Mouse (Mus musculus) spleen, embryonic (tissue): ENCODE results near the gene Spon1.

Experiments used
- CTCF ChIA-PET: fragments of 350-600 bp; sonication (Branson Sonifier 250); formaldehyde crosslinking; loops from one replicate; lab custom pipeline; 2022; lab: Charles Lee

Gene Spon1

DNA sequence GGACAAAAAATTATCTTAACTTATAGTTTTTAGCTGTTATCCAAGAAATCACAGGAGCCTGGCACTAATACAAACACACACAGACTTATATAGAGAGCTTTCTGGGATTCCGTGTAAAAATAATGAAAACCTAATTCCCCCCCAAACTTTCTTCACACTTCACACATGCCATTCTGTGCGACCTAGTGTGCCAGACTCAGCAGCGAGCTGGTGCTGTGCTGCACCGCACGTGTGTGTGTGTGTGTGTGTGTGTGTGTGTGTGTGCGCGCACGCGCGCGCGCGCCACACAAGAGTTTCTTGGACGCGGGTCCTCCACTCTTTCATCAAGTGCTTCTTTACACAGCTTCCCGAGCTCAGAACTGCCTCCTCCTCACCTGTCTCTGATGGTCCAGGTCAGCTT, 292.4 kb downstream of the Spon1 start:
- CTCF ChIA-PET = no interaction called here

DNA sequence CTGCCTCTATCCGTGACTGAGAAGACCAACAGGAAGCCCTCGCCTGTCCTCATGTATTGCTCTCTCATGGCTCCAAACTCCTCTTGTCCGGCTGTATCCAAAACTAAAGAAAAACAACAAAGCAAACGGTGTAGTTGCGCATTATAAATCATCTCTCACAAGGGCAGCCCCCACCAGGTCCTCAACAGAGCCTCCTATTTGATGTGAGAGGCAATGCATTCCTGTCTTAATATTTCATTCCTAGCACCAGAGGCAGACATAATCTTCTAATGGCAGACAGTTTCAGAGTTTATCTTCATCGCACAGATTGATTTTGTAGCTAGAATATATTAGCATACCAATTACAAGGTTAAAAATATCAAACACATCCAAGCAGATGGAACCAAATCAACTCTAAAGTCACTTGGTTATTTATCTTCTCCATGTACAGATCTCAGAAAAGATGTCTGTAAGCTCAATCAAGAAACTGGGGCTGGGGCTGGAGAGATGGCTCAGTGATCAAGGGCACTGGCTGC, 293.2 kb downstream of the Spon1 start:
- CTCF ChIA-PET = no interaction called here

DNA sequence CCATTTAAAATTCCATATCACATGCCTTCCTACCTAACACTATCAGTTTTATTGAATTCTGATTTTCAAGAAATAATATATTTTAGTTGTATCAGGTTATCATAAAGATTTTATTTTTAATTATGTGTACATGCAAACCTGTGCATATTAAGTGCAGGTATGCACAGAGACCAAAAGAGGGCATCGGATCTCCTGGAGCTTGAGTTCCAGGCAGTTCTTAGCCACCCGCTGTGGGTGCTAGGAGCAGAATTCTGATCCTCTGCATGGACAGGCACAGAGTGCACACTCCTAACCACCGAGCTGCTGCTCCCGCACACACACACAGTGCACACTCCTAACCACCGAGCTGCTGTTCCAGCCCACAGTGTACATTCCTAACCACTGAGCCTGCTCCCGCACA, 294.6 kb downstream of the Spon1 start:
- CTCF ChIA-PET = no interaction called here

DNA sequence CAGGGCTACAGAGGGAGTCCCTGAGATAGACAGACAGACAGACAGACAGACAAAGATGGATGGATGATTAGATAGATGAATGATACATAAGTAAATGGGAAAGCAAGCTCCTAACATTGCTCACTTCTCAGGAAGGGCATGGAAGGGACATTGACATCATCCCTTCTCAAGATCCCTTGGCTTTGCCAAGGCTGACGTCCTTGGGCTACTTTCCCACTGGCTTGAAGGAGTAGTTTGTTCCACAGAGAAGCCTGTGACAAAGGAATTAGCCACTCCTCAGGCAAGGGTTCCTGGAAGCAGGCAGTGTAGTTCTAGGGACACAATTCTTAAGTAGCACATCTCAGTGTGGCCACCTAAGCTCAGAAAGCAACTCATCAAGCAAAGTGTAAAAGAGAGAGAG, 296.7 kb downstream of the Spon1 start:
- CTCF ChIA-PET = interaction anchor here (0.5 kb wide), 1 partner anchor 697 kb away, joined by 3 read pairs; no protein-coding TSS in a partner anchor

DNA sequence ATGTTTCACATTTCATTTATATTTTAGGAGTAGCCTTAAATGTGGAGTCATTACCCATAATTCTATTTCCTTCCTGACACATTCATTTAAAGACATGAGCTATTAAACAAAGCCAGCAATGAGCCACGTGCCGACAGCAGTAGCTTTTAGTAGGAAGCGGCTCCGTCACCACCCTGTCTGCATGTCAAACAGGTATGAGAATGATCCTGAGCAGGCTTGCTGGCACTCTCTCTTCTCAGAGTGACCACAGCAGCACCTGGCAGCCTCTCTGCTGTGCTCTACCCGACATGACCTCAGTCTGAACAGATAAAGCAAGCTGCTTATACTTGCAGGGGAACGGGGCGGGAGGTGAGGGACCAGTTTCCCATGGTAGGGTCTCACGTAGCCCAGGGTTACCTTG, 297.7 kb downstream of the Spon1 start:
- CTCF ChIA-PET = no interaction called here

DNA sequence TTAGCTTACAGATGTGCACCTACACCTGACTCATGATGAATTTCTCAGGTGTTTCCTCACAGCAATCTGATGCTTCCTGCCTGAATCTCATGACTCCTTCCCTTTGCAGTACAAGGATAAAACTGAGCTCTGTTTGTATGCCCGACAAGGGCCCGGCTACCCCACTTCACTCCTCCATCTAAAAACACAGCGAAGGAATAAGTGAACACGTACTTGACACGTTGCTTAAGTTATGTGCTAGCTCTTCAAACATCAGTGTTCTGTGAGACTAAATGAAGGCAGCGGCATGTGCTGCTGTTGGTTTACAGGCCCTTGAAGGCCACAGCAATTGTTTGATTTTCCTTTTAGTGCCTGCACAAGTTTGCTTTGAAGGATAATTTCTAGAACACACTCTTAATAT, 298.2 kb downstream of the Spon1 start:
- CTCF ChIA-PET = no interaction called here

DNA sequence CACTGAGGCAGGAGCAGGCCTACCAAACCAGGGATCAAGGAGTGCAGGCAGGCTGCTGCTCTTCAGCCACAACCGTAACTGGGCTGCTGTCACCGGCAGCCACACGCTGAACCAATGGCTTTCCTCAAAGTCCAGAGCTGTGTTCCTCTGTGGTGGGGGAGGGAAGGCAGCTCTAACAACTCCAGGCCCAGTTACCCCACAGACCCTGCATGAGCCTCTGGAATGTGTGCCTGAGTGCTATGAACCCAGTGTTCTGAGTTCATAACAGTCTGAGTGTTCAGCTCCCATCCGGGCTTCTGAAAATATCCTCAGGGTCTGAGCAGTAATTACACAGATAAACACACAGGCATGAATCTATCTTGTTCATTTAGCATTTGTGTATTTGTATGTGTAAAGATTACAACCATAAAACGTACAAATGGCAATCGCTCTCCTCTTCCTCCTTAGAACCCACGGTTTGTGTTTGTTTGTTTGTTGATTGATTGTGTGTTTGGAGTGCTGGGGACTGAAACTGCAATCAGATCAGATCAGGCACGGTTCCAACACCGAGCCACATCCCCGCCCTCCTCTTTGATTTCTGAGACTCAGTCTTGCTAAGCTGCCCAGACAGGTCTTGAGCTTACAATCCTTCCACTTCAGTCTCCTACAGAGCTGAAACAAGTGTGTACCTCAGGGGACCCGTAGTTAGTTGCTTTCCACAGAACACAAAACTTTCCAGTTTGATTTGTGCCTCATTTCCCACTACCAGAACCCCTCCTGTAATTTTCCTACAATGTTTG, 299.8 kb downstream of the Spon1 start:
- CTCF ChIA-PET = interaction anchor here (0.6 to 1.1 kb wide), 4 partner anchors 16 to 148 kb away, joined by 3 to 4 read pairs (median 4); no protein-coding TSS in a partner anchor

DNA sequence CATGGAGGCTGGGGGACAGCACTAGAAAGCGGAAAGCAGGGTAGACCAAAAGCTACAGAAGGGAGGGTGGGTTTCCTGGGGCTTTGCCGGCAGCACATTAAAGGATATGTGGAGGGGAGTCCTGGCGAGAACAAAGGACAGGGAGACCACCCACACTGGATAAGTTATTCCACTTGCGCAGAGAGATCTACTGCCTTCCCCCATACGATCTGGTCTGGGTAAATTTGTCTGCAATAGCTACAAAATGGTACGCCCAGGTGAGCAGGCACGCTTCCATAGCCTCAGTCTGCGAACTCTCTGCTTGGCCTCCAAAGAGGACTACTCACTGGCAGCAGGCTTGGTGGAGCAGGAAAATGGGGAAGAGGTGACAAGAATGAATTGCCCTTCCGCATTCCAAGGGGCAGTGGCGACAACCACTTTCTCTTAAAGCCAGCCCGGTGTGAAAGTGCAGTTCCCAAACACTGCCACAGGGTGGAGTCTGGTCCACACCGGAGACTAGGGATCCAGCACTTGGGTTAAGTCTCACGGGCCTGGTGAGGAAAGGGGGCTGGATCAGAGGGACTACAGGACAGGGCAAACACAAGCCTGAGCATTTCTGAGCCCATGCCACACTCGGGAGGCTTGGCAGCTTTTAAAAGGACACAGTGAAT, 300.9 kb downstream of the Spon1 start:
- CTCF ChIA-PET = interaction anchor here (0.6 to 2.3 kb wide), 7 partner anchors 11 to 591 kb away, joined by 3 to 13 read pairs (median 6); no protein-coding TSS in a partner anchor

DNA sequence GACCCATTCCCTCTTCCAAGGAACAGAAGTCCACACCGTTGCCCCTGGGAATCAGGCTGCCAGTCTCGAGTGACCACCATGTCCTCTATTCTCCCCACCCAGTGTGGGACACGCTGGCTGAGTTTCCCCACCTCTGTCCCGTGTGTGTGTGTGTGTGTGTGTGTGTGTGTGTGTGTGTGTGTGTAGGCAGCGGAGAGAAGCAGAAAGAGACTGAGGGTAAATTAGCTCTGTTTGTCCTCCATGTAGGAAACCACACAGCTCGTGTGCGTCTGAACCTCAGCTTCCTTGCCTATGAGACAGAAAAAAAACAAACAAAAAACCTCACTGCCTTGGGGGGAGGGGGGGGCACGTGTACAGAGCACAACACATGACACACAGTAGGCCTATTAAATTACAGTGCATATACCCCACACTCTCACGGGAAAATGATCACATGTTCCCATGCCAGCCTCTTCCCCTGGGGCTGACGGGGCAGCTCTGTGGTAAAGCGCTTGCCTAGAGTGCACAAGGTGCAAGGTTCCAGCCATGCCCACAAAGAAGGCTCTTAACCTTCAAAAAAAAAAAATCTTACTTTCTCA, 303.2 kb downstream of the Spon1 start:
- CTCF ChIA-PET = interaction anchor here (0.6 to 0.9 kb wide), 4 partner anchors 9 to 609 kb away, joined by 3 to 4 read pairs (median 4); no protein-coding TSS in a partner anchor

DNA sequence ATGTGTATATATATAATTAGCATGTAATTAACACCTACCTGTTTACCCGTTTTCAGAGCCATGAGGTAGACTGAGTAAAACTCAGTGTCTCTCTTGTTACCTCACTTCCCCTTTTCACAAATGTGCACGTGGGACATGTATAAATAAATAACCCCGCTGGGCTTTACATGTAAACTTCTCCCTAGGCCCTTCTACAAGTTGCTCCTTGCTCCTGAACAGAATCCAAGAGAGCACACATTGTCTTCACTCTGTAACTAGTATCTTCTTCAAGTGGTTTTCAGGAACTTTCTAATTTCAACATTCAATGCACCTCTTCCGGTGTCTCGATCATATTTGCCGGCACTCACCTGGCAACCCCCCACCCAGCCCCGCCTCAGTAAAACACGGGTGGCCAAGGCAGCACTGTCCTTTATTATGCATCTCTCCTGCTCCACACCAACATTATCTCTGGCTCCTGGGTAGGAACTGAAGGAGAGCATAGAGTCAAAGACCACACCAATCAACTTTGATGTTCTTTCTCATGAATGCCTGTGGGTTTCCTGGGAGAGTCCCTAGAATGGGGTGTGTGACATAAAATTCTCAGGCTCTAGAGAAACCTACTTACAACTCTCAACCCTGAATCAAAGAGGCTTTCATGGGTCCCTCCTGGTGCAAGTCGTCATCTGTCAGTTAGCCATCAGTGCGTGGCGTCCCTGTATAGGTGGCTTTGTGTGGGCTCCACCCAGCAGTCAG, 304.1 kb downstream of the Spon1 start:
- CTCF ChIA-PET = no interaction called here

DNA sequence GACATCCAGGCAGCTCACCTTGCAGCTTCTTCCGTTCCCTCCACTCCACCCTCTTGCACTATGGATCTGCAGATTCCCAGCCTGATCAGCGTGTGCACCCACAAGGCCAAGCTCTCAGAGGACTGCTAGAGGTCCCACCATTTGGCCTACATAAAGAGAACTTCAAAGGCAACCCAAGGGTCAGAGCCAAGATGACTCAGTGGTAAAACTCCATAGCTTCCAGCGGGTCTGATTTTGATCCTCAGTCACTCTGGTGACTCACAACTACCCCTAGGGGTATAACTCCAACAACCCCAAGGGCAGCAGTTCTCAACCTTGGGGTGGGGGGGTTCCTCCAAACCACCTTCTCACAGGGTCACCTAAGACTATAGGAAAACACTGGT, 304.7 kb downstream of the Spon1 start:
- CTCF ChIA-PET = no interaction called here

DNA sequence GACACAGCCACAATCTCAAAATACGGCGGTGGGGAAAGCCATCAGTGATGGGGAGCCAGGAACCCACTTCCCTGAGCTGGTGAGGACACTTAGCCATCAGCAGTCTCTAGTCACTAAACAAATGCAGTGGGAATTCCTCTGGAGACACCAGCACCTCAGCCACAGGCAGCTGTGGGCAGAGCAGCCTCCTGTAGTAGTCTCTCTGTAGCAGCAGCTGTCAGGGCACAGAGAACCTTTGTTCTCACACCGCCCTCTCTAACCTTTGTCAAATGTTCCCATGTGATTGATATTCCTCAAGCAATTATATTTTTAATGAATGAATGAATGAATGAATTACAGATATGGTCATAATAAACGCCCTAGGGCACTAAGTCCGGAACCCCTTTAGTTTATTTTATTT, 305.6 kb downstream of the Spon1 start:
- CTCF ChIA-PET = no interaction called here

DNA sequence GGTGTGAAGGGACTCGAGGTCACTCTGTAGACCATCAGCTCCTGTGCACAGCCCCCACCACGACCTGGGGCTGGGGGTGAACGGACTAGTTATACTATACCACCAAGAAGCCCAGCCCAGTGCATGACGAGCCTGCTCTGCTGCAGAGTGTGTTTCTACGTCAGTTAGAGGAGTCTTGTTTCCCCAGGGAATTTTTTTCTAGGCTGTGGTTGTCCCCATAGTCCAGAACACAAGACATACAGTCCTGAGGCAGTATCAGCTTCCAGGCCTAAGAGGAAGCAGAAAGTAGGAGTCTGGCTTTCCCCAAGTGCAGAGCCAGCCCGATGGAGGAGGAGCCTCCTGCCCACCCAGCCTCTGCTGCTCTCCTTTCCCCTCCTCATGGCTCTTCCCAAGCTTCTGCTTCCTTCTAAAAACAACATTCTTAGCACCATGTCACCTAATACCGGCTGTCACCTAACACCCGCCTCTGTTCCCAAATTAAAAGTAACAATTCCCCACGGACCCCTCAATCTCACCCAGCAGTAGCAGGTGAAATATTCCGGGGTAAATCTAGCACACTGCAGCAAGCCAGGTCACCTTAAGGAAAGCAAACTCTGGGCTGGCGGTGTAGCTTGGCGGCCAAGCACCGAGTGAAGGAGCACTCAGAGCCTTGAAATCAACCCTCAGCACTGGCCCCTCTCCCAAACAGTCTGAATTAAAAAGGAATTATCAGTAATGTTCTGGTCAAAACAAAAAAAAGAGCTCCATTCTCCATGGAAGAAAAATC, 306.2 kb downstream of the Spon1 start:
- CTCF ChIA-PET = interaction anchor here (0.9 kb wide), 1 partner anchor 44 kb away, joined by 5 read pairs; no protein-coding TSS in a partner anchor

DNA sequence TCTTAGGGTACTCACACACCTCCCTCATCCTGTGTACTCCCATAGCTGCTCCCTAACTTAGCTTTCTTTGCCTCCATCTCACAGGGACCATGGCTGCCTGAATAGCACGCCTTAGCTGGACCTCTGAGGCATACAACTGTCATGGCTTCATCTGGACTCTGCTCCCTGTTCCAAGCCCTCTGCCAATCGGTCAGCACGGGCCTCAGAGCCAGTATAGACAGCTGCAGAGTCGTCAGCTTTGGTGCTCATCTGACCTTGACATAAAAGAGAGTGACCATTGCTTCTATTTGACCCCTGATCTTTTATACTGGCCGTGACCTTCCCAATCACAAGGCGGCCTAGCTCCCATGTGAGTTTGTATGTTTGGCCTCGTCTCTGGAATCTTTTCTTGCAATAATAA, 308.3 kb downstream of the Spon1 start:
- CTCF ChIA-PET = no interaction called here

DNA sequence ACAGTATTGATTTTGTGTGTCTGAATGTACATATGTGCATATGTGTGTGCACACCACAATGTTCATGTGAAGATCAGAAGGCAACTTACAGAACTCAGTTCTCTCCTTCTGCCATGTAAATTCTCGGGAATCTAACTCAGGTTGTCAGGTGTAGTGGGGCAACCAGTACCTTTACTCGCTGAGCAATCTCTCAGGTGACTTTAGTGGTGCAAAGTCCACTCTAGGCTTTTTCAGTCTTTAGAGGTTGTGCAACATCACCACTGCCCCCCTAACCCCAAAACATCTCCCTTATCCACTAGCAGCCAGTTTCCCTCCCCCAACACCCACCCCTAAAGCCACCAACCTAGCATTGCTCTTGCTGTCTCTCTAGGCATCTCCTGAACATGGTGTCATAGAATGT, 308.8 kb downstream of the Spon1 start:
- CTCF ChIA-PET = no interaction called here

DNA sequence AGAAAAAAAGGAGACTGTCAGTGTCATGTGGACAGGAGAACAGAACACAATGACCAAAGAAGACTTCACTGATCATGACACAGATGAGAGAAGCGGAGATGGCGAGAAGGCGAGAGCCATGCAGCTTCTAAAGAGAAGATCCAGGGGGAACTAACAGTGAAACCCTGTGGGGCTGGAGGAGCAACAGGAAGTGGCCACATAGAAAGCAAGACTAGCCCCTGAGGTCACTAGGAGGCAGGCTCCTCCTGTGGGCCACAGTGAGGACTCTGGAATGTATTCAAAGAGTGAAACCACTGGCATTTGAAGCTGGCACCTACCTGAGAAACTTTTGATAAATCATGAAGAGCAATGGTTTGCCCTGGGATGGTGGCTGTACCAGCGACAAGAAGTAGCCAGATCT, 313.5 kb downstream of the Spon1 start:
- CTCF ChIA-PET = no interaction called here

DNA sequence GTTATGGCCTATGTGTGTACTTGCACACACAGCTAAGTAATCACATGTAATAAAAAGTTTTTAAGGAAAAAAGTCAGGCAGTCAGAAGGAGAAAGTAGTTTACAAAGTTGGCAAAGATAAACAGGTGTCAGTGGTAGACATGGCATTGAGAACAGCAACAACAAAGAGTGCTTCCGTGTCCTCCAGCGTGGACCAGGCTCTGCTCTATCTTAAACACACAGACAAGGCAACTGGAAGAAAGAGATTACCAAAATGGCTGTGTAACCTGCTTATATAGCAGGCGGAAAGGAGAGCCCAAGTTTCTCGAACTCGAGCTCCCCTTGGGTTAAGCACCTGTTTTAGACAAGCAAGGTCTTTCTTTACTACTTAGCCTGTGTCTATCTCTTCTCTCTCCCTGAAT, 314.5 kb downstream of the Spon1 start:
- CTCF ChIA-PET = no interaction called here

DNA sequence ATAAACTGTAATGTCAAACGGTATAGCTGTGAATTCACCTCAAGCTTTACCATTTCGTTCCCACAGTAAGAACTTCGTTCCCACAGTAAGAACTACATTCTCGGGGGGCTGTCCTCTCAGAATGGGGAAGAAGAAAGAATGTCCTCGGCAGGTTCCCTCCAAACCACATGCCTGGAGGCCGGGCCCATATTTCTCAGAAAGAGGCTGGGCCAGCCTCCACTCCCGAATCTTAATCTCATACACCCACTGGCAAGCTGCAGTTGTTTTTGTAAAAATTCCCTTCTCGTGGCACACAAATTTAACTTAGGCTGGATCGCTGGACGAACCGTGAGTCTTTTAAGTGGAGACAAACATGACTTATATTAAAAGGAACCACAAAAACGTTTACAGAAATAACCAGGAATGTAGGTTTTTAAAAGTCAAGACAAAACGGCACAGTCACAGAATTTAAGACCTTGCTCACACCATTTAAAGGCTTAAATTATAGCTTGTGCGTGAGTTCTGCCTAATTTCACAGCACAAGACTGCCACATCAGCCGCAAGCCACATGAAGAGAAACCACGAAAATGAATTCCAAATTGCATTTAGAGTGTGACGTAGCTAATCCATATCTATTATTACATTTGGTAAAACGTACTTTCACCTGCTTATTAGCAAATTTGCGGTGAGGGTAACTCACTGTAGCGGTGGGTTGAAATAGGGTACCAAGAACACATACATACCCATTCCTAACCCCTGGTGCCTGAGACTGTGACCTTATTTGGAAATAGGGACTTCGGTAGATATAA, 316.0 kb downstream of the Spon1 start:
- CTCF ChIA-PET = no interaction called here

DNA sequence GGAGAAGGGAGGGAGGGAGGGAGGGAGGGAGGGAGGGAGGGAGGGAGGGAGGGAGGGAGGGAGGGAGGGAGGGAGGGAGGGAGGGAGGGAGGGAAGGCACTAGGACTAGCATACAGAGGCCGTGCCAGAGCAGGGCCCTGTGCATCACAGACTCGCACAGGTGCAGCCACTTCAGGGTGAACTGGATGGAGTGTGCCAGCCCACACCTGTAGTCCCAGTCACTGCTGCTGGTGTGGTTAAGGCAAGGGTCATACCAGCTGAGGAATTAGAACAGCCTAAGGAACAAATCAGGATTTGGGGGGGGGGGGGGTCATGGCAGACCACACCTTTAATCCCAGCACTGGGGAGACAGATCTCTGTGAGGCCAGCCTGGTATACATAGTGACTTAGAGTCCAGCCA, 317.3 kb downstream of the Spon1 start:
- CTCF ChIA-PET = interaction anchor here (0.6 kb wide), 1 partner anchor 133 kb away, joined by 3 read pairs; no protein-coding TSS in a partner anchor

DNA sequence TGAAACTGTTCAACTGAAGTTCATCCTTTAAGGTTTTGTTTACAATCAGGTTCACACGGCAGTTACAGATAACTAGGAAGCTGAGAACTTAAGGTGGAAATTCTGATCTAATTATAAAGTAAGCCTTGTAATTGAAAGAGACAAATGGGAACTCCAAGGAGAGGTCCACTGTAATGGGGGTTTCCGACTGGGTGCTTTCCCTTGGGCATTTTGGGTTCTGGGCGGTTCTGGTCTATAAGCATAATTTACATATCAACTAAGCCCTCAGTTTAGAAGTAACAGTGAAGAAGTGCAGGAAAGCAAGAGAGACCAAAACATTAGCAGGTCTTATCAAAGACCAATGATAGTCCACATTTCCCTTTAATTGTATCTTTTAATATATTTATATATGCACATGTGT, 318.0 kb downstream of the Spon1 start:
- CTCF ChIA-PET = no interaction called here
